Mouse (Mus musculus) left cerebral cortex, adult 8-10 months (tissue): Measurements from ENCODE around the gene Cdk8. TPM values are rescaled to one million over a fixed set of nuclear protein-coding genes. Genes with fewer than 3 reads are reported as not detected.
A peak's percentile ranks its signal among the peaks of the same experiment; 100 is the strongest.

Experiments used
- DNase-seq, 2 experiments: peaks; one replicate each; pipeline ENCODE4 v3.0.0; 2022; ENCODE audit warnings: low spot score in 2 of 2
- total RNA-seq, 4 experiments: library from RNA; stranded (reverse); gene quantifications; 2 replicates each; pipeline ENCODE4 v1.2.4; 2022

The Cdk8 gene
- total RNA-seq, 4 experiments from 2014 or later = 37.6 to 39.9 (median 39.3) TPM

DNA sequence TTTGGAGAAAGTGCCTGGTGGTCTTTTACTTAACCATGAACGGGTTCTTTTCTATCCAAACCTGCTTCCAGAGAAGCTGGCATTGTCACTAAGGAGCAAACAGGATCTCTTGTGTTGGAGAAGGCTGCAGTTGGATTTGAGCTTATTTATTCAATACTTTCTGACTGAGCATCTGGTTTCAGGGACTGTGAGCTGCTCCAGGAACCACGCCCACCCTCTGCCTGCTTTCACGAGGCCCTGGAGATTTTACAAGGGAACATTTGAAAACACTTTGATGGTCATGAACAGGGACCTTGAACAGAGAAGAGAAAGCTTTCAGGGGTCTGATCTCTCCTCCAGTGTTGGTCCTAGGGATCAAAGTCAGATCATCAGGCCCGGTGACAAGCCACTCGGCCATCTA is 87.0 kb downstream of the Cdk8 start:
- no peak for DNase-seq

DNA sequence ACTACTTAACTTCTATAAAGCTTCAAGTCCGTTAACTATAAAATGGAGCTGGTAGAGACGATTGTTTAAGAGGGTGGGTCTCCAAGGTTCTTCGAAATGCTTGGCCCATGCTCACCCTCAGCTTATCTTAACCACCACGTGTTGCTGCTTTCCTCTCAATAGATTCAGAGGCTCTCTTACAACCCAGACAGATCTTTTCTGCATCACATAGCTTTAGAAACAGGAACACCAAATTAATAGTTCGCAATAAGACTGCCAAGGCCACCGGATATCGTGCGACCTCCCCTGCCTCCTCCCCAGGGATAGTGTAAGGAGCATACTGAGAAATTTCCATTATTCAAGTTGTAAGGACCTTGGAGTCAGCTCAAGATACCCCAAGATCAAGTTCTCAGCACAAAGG is 87.4 kb downstream of the Cdk8 start:
- no peak for DNase-seq

GRCm38 (mm10) chr5:146328941-146329340 is 97.9 kb downstream of the Cdk8 start:
- DNase-seq = no peak

GRCm38 (mm10) chr5:146329541-146329940 is 98.5 kb downstream of the Cdk8 start:
- no peak for DNase-seq

- no peak for DNase-seq
Measured at GRCm38 (mm10) chr5:146330031-146330764, 99.2 kb downstream of the Cdk8 start.

DNA sequence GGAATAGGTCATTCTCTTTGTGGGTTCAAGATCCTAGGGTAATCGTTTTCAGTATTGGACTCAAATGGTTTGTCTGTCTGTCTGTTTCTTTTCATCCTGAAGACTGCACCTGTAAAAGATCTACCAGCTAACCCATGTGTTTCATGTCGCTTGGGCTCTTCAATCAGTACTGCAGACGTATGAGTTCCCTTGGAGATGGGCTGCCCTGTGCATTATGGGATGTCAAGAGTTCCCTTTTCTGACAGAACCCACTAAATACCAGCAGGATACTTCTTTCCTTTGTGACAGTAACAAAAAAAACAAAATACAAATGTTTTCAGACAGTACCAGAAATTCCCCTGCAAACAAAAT is 99.7 kb downstream of the Cdk8 start:
- DNase-seq = no peak

- DNase-seq = no peak
Measured at GRCm38 (mm10) chr5:146331131-146331530, 100.1 kb downstream of the Cdk8 start.

DNA sequence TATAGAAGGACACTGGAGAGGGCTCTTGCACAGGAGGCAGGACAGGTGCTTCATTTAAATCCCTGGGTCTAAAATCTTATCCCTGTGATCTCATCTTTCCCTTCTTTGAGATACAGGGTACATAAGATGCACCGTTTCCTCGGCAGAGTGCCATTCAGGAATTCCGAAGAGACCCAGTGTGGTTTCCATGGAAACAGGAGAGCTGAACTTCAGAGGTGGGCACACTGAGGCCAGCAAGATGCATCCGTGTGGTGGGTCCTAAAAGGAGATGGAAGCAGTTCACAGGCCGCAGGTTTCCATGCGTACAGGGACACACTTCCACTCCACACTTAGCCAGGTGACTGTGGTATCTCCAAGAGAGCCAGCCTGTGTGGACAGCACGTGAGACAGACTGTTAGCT is 101.5 kb downstream of the Cdk8 start:
- DNase-seq = no peak

DNA sequence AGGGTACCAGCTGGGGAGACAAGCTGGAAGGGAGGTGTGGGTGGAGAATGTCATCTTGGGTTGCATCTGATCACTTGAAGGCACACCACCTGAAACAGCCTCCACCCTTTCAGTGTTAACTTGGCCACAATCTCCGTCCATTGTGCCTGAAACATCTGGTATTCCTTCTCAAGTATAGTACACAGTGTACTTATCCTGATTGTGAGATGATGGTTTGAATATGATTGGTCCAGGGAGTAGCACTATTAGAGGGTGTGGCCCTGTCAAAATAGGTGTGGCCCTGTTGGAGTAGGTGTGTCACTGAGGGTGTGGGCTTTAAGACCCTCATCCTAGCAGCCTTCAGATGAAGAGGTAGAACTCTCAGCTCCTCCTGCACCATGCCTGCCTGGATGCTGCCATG is 103.4 kb downstream of the Cdk8 start:
- DNase-seq = no peak

DNA sequence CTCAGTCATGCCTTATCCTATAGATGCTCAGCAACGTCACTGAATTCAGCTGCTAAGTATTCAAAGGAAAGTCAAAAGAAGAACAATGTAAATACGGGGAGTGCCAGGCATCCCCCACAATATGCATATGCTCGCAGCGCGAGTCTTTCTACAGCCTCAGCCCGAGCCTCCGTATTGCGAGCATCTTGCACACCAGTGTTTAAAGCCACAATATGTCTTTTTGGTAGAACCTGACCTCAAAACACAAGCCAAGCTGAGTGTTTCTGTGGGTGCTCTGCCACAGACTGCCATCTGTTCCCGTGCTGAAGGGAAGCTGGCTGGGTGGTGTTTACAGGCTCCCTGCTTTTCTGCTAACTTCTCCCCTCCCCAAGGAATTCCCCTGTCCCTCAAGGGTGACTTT is 107.0 kb downstream of the Cdk8 start:
- peak; percentile 21 to 71 for DNase-seq

GRCm38 (mm10) chr5:146340037-146340436 is 109.0 kb downstream of the Cdk8 start:
- DNase-seq = no peak

DNA sequence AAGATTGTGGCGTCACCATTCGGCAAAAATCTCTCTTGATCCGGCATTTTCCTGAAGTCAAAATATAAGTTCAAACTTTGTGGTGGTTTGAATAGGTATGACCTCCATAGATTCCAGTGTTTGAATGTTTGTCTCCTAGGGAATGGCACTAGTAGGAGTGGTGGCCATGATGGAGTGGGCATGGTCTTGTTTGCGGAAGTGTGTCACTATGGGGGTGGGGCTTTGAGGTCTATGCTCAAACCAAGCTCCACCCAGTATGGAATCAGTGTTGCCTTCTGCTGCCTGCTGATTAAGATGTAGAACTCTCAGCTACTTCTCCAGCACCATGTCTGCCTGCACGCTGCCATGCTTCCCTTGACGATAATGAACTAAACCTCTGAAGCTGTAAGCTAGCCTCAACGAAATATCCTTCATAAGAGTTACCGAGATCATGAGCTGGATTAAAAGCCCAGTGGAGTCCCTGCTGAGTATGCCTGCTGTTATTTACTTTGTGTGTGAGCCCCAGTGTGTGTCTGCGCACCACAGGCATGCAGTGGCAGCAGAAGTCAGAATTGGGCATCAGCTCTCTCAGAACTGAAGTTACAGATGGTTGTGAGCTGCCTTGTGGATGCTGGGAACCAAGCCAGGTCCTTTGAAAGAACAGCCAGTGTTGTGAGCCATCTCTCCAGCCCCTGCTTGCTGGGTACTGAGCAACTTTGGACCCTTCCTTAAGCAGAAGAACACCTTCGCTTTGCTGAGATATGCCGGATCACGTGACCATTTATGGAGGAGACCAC is 114.1 kb downstream of the Cdk8 start:
- DNase-seq = no peak

DNA sequence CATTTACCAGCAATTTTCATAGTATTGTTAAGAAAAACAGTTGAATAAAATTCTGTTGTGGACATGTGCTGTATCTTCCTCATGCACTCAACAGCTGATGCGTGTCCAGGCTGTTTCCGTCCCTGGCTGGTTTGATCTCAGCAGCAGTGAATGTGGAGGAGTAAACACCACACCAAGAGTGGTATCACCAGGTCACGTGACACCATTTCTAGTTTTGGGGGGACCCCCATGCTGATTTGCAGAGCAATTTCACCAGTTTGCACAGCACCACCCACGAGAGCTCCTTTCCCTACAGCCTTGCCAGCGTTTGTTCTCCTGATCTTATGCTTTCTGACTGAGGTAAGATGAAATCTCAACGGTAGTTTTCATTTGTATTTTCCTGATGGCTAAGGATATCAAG is 116.1 kb downstream of the Cdk8 start:
- DNase-seq = no peak

GRCm38 (mm10) chr5:146349183-146349582 is 118.2 kb downstream of the Cdk8 start:
- peak in 1 of 2 experiments; percentile 59 for DNase-seq

DNA sequence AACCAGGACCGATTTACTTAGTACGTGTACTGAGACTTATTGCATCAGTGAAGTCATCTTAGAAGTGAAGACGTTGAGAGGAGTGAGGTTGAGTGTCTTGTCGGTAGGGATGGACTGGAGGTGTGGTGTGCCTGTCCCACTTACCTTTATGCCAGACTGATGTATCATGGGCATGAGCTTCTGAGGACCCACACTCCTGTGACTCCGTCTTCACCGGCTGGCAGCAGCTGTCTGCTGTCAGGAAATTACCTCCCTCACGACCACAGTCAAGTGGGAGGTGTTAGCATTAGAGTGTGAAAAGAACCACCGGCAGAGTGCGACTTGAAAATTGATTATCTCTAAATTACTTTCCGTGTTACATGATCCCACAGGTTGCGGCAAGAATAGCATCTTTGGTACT is 119.8 kb downstream of the Cdk8 start:
- DNase-seq = peak in 1 of 2 experiments; percentile 20

GRCm38 (mm10) chr5:146352006-146352405 is 121.0 kb downstream of the Cdk8 start:
- no peak for DNase-seq

Other genes starting within 250 kb of the Cdk8 start
- not detected for gene Cyp3a25, start 221.6 kb upstream of the Cdk8 start, total RNA-seq
- not detected for gene Cyp3a59, start 152.0 kb upstream of the Cdk8 start, total RNA-seq
- gene Gm5565, start 70.7 kb upstream of the Cdk8 start, total RNA-seq = not detected
- gene Gm6309, start 60.5 kb upstream of the Cdk8 start, total RNA-seq = not detected
- 1 to 10 TPM; 1.2 to 1.8 (median 1.4) TPM for gene 1700001J03Rik, start 45.9 kb upstream of the Cdk8 start, total RNA-seq
- gene Rnf6, start 9.7 kb upstream of the Cdk8 start, total RNA-seq = 10 to 100 TPM; 57.3 to 70.0 (median 62.7) TPM
- 10 to 100 TPM; 88.1 to 97.5 (median 90.3) TPM for gene Wasf3, start 153.8 kb downstream of the Cdk8 start, total RNA-seq